Comparison of ENCODE assay signal across 9 mouse cellular contexts in the genomic region with DNA sequence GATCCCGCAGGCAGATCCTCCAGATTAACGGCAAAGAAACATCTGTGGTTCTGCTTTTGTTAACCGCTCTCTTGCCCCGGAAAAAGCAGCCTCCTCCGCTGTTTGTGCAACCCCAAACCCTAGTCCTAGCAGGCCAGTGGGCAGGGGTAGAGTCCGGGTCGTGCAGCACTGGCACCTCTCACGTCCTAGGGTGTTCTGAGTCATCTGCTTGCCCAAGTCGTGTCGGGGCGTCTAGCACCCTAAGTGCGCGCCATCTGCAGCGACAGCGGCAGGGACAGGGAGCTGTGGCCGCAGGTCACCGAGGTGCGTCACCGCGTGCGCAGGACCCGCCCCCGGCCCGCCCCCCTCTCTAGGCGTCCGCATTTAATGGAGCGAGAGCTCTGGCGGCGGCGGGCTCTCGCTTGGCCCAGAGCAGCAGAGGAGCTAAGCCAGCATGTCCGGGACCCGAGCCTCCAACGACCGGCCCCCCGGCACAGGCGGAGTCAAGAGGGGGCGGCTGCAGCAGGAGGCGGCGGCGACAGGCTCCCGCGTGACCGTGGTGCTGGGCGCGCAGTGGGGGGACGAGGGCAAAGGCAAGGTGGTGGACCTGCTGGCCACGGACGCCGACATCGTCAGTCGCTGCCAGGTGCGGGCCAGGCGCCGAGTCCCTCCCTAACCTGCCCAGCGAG. TPM values are rescaled to one million over a fixed set of nuclear protein-coding genes. Genes with fewer than 3 reads are reported as not detected.
DNase-seq lines count a peak whose midpoint lies in the region; ATAC-seq lines count a peak whose summit lies in the region.
"Had no signal": no experiment of that assay in that cellular context is flagged by ENCODE, and none has a peak within 500 bp of the region (broad histone marks: within the 10 kb centered on the region; RNA-seq: fewer than 3 reads in every experiment).

A gene (plus strand): TSS at position 360 of the 668 bp plus-strand sequence.

- no peak within 1 kb of the TSS for H3K27ac ChIP-seq in limb, embryonic 12.5 days
- H3K27ac ChIP-seq in midbrain, embryonic 14.5 days (replicated peaks; ENCODE audit: low read depth, low read length): no peak within 1 kb of the TSS

- peak within 1 kb of the TSS; percentile 97 for H3K4me2 ChIP-seq in limb, embryonic 12.5 days
- H3K4me2 ChIP-seq in midbrain, embryonic 14.5 days (ENCODE audit: low read length): peak within 1 kb of the TSS; percentile 95

- H3K36me3 ChIP-seq in limb, embryonic 12.5 days: no peaks in the 10 kb centered on the region
- H3K36me3 ChIP-seq in midbrain, embryonic 14.5 days (ENCODE audit: control insufficient read depth, insufficient read depth, low read length): no peaks in the 10 kb centered on the region
- H3K36me3 ChIP-seq in splenic B cell, adult 2 months (ENCODE audit: control insufficient read depth, insufficient read depth, low read length, poor library complexity, severe bottlenecking): no peaks in the 10 kb centered on the region
- H3K36me3 ChIP-seq: G1E had no signal

- DNase-seq in left cerebral cortex, adult 18-20 months (ENCODE audit: low spot score in 2 of 2): peak; percentile 31 to 42
- DNase-seq in left cerebral cortex, adult 11 months (ENCODE audit: low spot score): no peak
- peak; percentile 60 to 68 for DNase-seq in cerebellum, postnatal 10 days
- DNase-seq in gastrocnemius, postnatal 14 days: peak; percentile 82
- peak; percentile 85 for DNase-seq in induced T-regulatory cell, adult 2 months (ENCODE audit: low read depth)
- peak; percentile 75 for DNase-seq in midbrain, embryonic 14.5 days
- peak; percentile 78 for DNase-seq in splenic B cell, adult 2 months (ENCODE audit: low read depth, low spot score)

- under 1% methylated on average over 56 of the region's 56 CpGs for whole genome bisulfite sequencing in limb, embryonic 12.5 days
- WGBS in midbrain, embryonic 14.5 days: under 1% methylated on average over 56 of the region's 56 CpGs

- intact Hi-C loops in gastrocnemius, postnatal 14 days (cut with DNase I; ENCODE audit: low total_unique reads): no loop called here

- H3K9me3 ChIP-seq in limb, embryonic 12.5 days: no peaks in the 10 kb centered on the region
- no peaks in the 10 kb centered on the region for H3K9me3 ChIP-seq in midbrain, embryonic 14.5 days (ENCODE audit: control insufficient read depth, low read length)
- H3K9me3 ChIP-seq: G1E had no signal

- ATAC-seq in limb, embryonic 12.5 days (ENCODE audit: insufficient number of reproducible peaks, insufficient read depth, low FRiP score, low TSS enrichment, low read depth): 0 out of 2 replicates have a peak, but pooled peaks have one; percentile 34
- peak; percentile 60; the same call in 1 of the 2 replicates for ATAC-seq in midbrain, embryonic 14.5 days (ENCODE audit: low FRiP score, low TSS enrichment)

- peaks cover 34% of the 10 kb centered on the region for H3K27me3 ChIP-seq in limb, embryonic 12.5 days
- peaks cover 31% of the 10 kb centered on the region; the same call in 1 of the 2 replicates for H3K27me3 ChIP-seq in midbrain, embryonic 14.5 days (ENCODE audit: control insufficient read depth, insufficient read depth, low read length)
- H3K27me3 ChIP-seq in splenic B cell, adult 2 months (ENCODE audit: control insufficient read depth, insufficient read depth, low read length, poor library complexity, severe bottlenecking): no peaks in the 10 kb centered on the region

- peak within 1 kb of the TSS; percentile 66 for H3K9ac ChIP-seq in limb, embryonic 12.5 days (replicated peaks)
- peak within 1 kb of the TSS; percentile 76 for H3K9ac ChIP-seq in midbrain, embryonic 14.5 days (replicated peaks; ENCODE audit: low read length)

- peaks cover 41% of the 10 kb centered on the region for H3K4me1 ChIP-seq in limb, embryonic 12.5 days (replicated peaks)
- 0 out of 2 replicates have a peak, but pooled peaks cover 8% of the 10 kb centered on the region for H3K4me1 ChIP-seq in midbrain, embryonic 14.5 days (ENCODE audit: control insufficient read depth, insufficient read depth, low read length)

- peak within 1 kb of the TSS; percentile 54 for H3K4me3 ChIP-seq in limb, embryonic 12.5 days (replicated peaks)
- peak within 1 kb of the TSS; percentile 47 for H3K4me3 ChIP-seq in midbrain, embryonic 14.5 days (replicated peaks; ENCODE audit: low read depth, low read length)

RNA-seq across cellular contexts. Expression of the gene that starts here (rescaled TPM):
- 10 to 100 TPM; 16.4 to 19.7 TPM for total RNA-seq in left cerebral cortex, adult 18-20 months (2021)
- 100 to 1,000 TPM; 462 to 471 TPM for total RNA-seq in gastrocnemius, postnatal 14 days (2021)
- polyA plus RNA-seq in limb, embryonic 12.5 days (2016; fragmentation: Nextera tagmentation; extraction: Ambion mirVana): 9.2 and 10.0 TPM in 2 replicates
- polyA plus RNA-seq in midbrain, embryonic 14.5 days (2014; fragmentation: Nextera tagmentation; extraction: Ambion mirVana): 2.8 and 3.1 TPM in 2 replicates
- total RNA-seq: G1E had no signal

Comparison
In these comparisons a context has a peak if more than half of its experiments do, and no peak if none do; other contexts are left out.
1. RNA of the gene that starts here (total RNA-seq): 462 to 471 TPM in gastrocnemius, postnatal 14 days; 16.4 to 19.7 TPM in left cerebral cortex, adult 18-20 months; every median in the first group is over 10 times any median in the second.